Mouse (Mus musculus) limb, embryonic 14.5 days (tissue): ENCODE data around the gene Nxnl1. TPM values are rescaled to one million over a fixed set of nuclear protein-coding genes. Genes with fewer than 3 reads are reported as not detected.
"Not testable (repeated sequence)": the region's sequence is repeated elsewhere in the genome, so short reads cannot be mapped to it uniquely, and the experiment has no call there.

ENCODE experiments used
- ATAC-seq: fragments of 200-750 bp; cut with Nextera tagmentation; 2 replicates; pipeline ENCODE4 v1.8.0; 2017; ENCODE audit warnings: low read depth, moderate number of reproducible peaks, moderate TSS enrichment; ENCODE audit not compliant: low FRiP score
- DNase-seq: peaks from one replicate; pipeline ENCODE4 v3.0.0-alpha.2; 2015; ENCODE audit warnings: low spot score
- H3K27ac ChIP-seq: fragments of 300-500 bp; sonication (generic); replicated peaks from 2 replicates; pipeline ENCODE4 v1.5.1; 2014; ENCODE audit warnings: low read depth, mild to moderate bottlenecking, low read length, moderate library complexity, mixed read lengths
- H3K27me3 ChIP-seq: fragments of 300-500 bp; sonication (generic); 2 replicates; pipeline ENCODE4 v1.6.1; 2014; ENCODE audit warnings: low read length, mixed read lengths; ENCODE audit not compliant: control insufficient read depth, insufficient read depth
- H3K36me3 ChIP-seq: fragments of 300-500 bp; sonication (generic); 2 replicates; pipeline ENCODE4 v1.6.1; 2014; ENCODE audit warnings: mild to moderate bottlenecking, low read length, moderate library complexity, mixed read lengths; ENCODE audit not compliant: control insufficient read depth, insufficient read depth
- H3K4me1 ChIP-seq: fragments of 300-500 bp; sonication (generic); 2 replicates; pipeline ENCODE4 v1.6.1; 2014; ENCODE audit warnings: antibody characterized with exemption, low read length, mixed read lengths; ENCODE audit not compliant: control insufficient read depth, insufficient read depth
- H3K4me2 ChIP-seq: fragments of 300-500 bp; sonication (generic); replicated peaks from 2 replicates; pipeline ENCODE4 v1.6.1; 2014; ENCODE audit warnings: low read depth, mild to moderate bottlenecking, low read length, moderate library complexity; ENCODE audit not compliant: severe bottlenecking
- H3K4me3 ChIP-seq: fragments of 300-500 bp; sonication (generic); replicated peaks from 2 replicates; pipeline ENCODE4 v1.5.1; 2014; ENCODE audit warnings: low read length
- H3K9ac ChIP-seq: fragments of 300-500 bp; sonication (generic); 2 replicates; pipeline ENCODE4 v1.6.1; 2014; ENCODE audit warnings: mild to moderate bottlenecking, low read depth, low read length, moderate library complexity; ENCODE audit not compliant: severe bottlenecking
- H3K9me3 ChIP-seq: fragments of 300-500 bp; sonication (generic); 2 replicates; pipeline ENCODE4 v1.6.1; 2016; ENCODE audit warnings: low read length; ENCODE audit not compliant: control insufficient read depth
- POLR2A ChIP-seq: fragments of 200-500 bp; IDR thresholded peaks from 2 replicates; pipeline ENCODE4 v1.8.0; 2012; ENCODE audit warnings: inconsistent platforms, mild to moderate bottlenecking, moderate library complexity, borderline replicate concordance; ENCODE audit not compliant: insufficient read depth, insufficient read length; ENCODE audit errors: extremely low read depth
- WGBS: fragments of 180-500 bp; shearing (Covaris S2); extraction: QIAGEN DNeasy Blood & Tissue Kit; methylation state at CpG from one replicate; pipeline ENCODE4 v1.1.7; 2014; 5-methylcytosine and 5-hydroxymethylcytosine counted together
- polyA plus RNA-seq, 2 experiments: library from polyadenylated mRNA; depleted of rRNA in 1 of 2; stranded (reverse) in 1 of 2; unstranded in 1 of 2; fragments of >200 nt; fragmentation: Nextera tagmentation in 1 of 2; extraction: Ambion mirVana in 1 of 2; gene quantifications; 2 replicates each; pipeline versions ENCODE4 v1.2.1 to v1.2.3; 2012 to 2014

Nxnl1 gene
- polyA plus RNA-seq, 2 experiments = not detected

DNA sequence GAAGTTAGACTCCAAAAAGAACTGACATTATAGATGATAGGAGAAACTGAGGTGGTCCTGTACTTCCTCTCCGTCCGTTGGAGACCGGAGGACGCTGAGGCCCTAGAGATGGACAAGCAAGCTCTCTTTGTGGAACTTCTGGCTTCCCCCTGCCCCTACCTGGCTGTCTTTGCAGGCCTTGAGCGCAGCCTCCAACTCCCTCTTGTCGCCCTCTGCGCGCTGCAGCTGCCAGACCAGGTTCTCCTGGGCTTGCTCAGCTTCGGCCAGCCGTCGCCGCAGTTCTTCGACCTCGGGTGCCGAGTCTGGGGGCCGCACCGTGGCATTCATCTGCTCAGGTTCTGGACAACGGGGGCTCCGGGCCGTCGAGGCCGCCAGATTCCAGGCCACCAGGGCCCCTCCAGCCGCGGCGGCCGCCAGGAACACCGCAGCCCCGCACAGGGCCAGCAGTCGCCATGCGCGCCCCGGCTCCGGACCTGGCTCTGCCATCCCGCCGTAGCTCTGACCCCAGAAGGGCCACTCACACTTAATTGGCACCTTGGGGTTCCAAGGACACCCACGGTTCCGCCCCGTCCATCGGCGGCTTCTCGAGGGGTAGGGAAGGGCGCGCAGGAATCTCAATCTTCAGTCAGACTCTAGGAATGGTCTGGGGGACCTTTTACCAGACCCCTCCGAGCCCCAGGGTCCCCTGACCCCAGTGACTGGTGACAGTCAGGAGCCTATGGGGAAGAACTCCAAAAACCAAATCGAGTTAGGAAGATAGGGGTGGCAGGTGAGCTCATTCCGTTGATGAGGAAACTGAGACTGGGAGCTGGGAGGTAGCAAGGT is 41.0 kb downstream of the Nxnl1 start, which contains the start of gene Ccdc194:
Ccdc194 (minus strand) TSS at position 486 of the 825 bp plus-strand sequence.
- 5% methylated on average over 46 of the region's 46 CpGs for WGBS
- peak within 1 kb of the TSS; percentile 16 for H3K4me3 ChIP-seq
- H3K27ac ChIP-seq = 0 out of 2 replicates have a peak within 1 kb of the TSS, but pooled peaks have one; percentile 38
- ATAC-seq = no peak
- no peaks in the 10 kb centered on the region for H3K36me3 ChIP-seq
- no peaks in the 10 kb centered on the region for H3K9me3 ChIP-seq
- no peak for DNase-seq
- peaks cover 25% of the 10 kb centered on the region for H3K27me3 ChIP-seq
- H3K4me1 ChIP-seq = peaks cover 5% of the 10 kb centered on the region; the same call in 1 of the 2 replicates
- no peak within 1 kb of the TSS; the same call in 1 of the 2 replicates for H3K4me2 ChIP-seq
- no peak for TF ChIP-seq POLR2A
- H3K9ac ChIP-seq = peak within 1 kb of the TSS; percentile 28; the same call in 1 of the 2 replicates

DNA sequence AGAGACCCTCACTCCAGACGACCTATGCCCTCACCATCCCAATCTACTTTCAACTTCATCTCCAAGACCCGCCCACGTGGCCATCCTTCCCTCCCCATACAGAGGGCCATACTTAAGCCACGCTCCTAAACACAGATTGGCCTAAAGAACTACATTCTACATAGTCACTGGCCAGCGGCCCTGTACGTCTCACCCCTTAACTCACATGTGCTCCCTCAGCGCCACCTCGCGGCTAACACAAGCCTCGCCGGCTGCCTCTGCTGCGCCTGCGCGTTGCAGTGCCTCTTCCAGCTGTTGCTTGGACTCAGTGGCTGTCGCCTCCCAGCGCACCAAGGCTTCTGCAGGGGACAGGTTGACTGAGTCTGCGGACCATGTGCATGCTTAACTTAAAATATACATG is 44.8 kb downstream of the Nxnl1 start:
- Histone ChIP-seq H3K36me3 (no peaks in the 10 kb centered on the region), H3K4me2 (peak overlapping the region; percentile 20; the same call in 1 of the 2 replicates), H3K9me3 (no peaks in the 10 kb centered on the region), H3K4me1 (peaks cover 3% of the 10 kb centered on the region; the same call in 1 of the 2 replicates), H3K9ac (no peak overlapping the region), H3K4me3 (no peak overlapping the region; the same call in 1 of the 2 replicates), H3K27me3 (peaks cover 20% of the 10 kb centered on the region), H3K27ac (no peak overlapping the region)
- WGBS = 1% methylated on average over 17 of the region's 17 CpGs
- 0 out of 2 replicates have a peak, but pooled peaks have one; percentile 24 for TF ChIP-seq POLR2A
- ATAC-seq = peak; percentile 87
- peak; percentile 90 for DNase-seq

DNA sequence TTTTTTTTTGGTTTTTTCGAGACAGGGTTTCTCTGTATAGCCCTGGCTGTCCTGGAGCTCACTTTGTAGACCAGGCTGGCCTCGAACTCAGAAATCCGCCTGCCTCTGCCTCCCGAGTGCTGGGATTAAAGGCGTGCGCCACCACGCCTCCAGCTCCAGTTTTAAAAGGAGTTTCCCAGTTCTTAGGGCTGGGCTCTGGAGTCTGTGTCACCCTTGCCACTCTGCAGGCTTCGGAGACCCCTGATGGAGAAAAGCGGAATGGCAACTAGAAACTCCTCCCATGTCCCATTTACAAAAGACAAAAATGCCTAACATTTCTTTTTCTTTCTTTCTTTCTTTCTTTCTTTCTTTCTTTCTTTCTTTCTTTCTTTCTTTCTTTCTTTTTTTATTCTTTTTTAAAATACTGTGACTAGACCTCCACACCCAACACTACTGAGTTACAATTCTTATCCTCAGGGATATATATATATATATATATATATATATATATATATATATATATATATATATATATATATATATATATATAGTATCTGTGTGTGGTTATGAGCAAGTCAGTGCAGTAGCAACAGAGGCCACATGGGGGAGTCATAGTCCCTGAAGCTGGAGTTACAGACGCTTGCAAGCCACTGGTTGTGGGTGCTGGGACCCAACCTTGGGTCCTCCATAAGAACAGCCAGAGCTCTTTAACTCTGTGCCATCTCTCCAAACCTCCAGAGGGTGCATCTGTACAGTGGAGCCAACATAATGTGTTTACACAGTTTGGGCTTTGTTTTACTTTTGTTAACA is 47.2 kb downstream of the Nxnl1 start:
- H3K9ac ChIP-seq, H3K4me2 ChIP-seq, ATAC-seq, H3K4me3 ChIP-seq, H3K4me1 ChIP-seq, H3K36me3 ChIP-seq, H3K27me3 ChIP-seq, H3K27ac ChIP-seq, H3K9me3 ChIP-seq: not testable (repeated sequence)
- WGBS = 35% methylated on average over 9 of the region's 10 CpGs
- peak; percentile 74 for DNase-seq

DNA sequence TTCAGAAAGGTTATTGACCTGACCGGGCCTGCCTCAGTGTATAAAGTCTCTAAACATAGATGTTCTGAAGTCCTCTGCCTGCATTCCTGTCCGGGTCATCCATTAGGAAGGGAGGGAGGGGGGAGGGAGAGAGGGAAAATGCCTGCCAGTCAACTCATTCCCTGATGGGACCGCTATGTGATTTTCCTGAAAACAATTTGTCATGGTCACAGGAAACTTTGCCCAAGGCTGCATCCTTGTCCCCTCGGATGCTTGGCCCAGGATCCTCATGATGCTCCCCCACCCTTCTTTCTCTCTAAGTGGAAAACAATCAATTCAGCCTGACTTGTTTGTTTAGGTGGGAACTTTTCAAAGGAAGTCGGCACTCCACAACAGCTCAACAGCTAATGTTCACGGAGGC is 49.6 kb downstream of the Nxnl1 start:
- Histone ChIP-seq H3K4me3 (no peak overlapping the region), H3K36me3 (no peaks in the 10 kb centered on the region), H3K9me3 (no peaks in the 10 kb centered on the region), H3K4me2 (no peak overlapping the region), H3K27me3 (no peaks in the 10 kb centered on the region), H3K4me1 (no peaks in the 10 kb centered on the region), H3K27ac (no peak overlapping the region), H3K9ac (no peak overlapping the region)
- ATAC-seq = no peak
- DNase-seq = no peak
- 18% methylated on average over 6 of the region's 6 CpGs for WGBS
- TF ChIP-seq POLR2A = no peak

DNA sequence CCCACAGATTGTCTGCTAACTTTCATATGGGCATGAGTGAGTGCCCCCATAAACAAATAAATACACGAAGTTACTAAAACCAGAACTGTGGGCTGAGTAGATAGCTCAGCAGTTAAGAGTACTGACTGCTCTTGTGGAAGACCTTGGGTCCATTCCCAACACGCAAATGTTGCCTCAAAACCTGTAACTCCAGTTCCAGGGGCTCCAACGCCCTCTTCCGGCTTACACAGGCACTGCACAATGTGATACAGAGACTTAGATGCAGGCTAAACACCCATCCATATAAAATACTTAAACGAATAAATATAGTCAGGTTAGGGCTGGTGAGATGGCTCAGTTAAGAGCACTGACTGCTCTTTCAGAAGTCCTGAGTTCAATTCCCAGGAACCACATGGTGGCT is 51.4 kb downstream of the Nxnl1 start:
- H3K36me3 ChIP-seq = no peaks in the 10 kb centered on the region
- no peak for TF ChIP-seq POLR2A
- H3K4me1 ChIP-seq = no peaks in the 10 kb centered on the region
- no peaks in the 10 kb centered on the region for H3K9me3 ChIP-seq
- 77% methylated on average over 5 of the region's 5 CpGs for WGBS
- DNase-seq = no peak
- H3K27me3 ChIP-seq = no peaks in the 10 kb centered on the region
- no peak overlapping the region for H3K9ac ChIP-seq
- ATAC-seq = no peak
- no peak overlapping the region for H3K4me2 ChIP-seq
- no peak overlapping the region for H3K4me3 ChIP-seq
- no peak overlapping the region for H3K27ac ChIP-seq
